Mouse (Mus musculus) midbrain, embryonic 11.5 days (tissue): ENCODE measurements around the gene Olfr78. TPM values are rescaled to one million over a fixed set of nuclear protein-coding genes. Genes with fewer than 3 reads are reported as not detected.

Experiments
- ATAC-seq: fragments of 200-750 bp; cut with Nextera tagmentation; 2 replicates; pipeline ENCODE4 v1.8.0; 2017; ENCODE audit warnings: moderate TSS enrichment, moderate library complexity; ENCODE audit not compliant: low FRiP score
- DNase-seq: peaks from one replicate; pipeline ENCODE4 v3.0.0; 2015; ENCODE audit warnings: low spot score; ENCODE audit errors: missing footprints
- H3K27ac ChIP-seq: fragments of 300-500 bp; sonication (generic); 2 replicates; pipeline ENCODE4 v1.5.1; 2014; ENCODE audit warnings: low read depth, low read length
- H3K27me3 ChIP-seq: fragments of 300-500 bp; sonication (generic); 2 replicates; pipeline ENCODE4 v1.6.1; 2014; ENCODE audit warnings: mild to moderate bottlenecking, low read length, moderate library complexity, mixed read lengths; ENCODE audit not compliant: control insufficient read depth, insufficient read depth
- H3K36me3 ChIP-seq: fragments of 300-500 bp; sonication (generic); 2 replicates; pipeline ENCODE4 v1.6.1; 2014; ENCODE audit warnings: mild to moderate bottlenecking, low read length, moderate library complexity, mixed read lengths; ENCODE audit not compliant: control insufficient read depth, insufficient read depth
- H3K4me1 ChIP-seq: fragments of 300-500 bp; sonication (generic); 2 replicates; pipeline ENCODE4 v1.6.1; 2014; ENCODE audit warnings: low read length; ENCODE audit not compliant: control insufficient read depth, insufficient read depth
- H3K4me2 ChIP-seq: fragments of 300-500 bp; sonication (generic); 2 replicates; pipeline ENCODE4 v1.6.1; 2014; ENCODE audit warnings: mild to moderate bottlenecking, moderate library complexity
- H3K4me3 ChIP-seq: fragments of 300-500 bp; sonication (generic); 2 replicates; pipeline ENCODE4 v1.5.1; 2014; ENCODE audit warnings: low read depth, low read length
- H3K9ac ChIP-seq: fragments of 300-500 bp; sonication (generic); 2 replicates; pipeline ENCODE4 v1.6.1; 2014; ENCODE audit warnings: low read length
- H3K9me3 ChIP-seq: fragments of 300-500 bp; sonication (generic); 2 replicates; pipeline ENCODE4 v1.6.1; 2016; ENCODE audit warnings: low read length; ENCODE audit not compliant: control insufficient read depth
- WGBS: fragments of 180-500 bp; shearing (Covaris S2); extraction: QIAGEN DNeasy Blood & Tissue Kit; methylation state at CpG from one replicate; pipeline ENCODE4 v1.1.7; 2014; 5-methylcytosine and 5-hydroxymethylcytosine counted together
- polyA plus RNA-seq: library from polyadenylated mRNA; unstranded; fragments of >200 nt; fragmentation: Nextera tagmentation; extraction: Ambion mirVana; gene quantifications from 2 replicates; pipeline ENCODE4 v1.2.1, GENCODE M21; 2014

Gene Olfr78
- polyA plus RNA-seq, 1 experiment from 2014 or later: not detected

GRCm38 (mm10) chr7:102698461-102698860, 60.8 kb downstream of the Olfr78 start:
- Histone ChIP-seq H3K4me3 (no peak overlapping the region), H3K9ac (no peak overlapping the region), H3K9me3 (no peaks in the 10 kb centered on the region), H3K4me2 (no peak overlapping the region), H3K27ac (no peak overlapping the region), H3K36me3 (no peaks in the 10 kb centered on the region), H3K27me3 (no peaks in the 10 kb centered on the region), H3K4me1 (no peaks in the 10 kb centered on the region)
- ATAC-seq (no peak), DNase-seq (no peak)
- WGBS: 88% methylated on average over 7 of the region's 7 CpGs

GRCm38 (mm10) chr7:102695358-102696125, 63.7 kb downstream of the Olfr78 start, which contains the start of gene Olfr557:
Olfr557 (plus strand) TSS chr7:102695910.
- H3K27ac ChIP-seq: no peak within 1 kb of the TSS
- no peaks in the 10 kb centered on the region for H3K9me3 ChIP-seq
- no peaks in the 10 kb centered on the region for H3K4me1 ChIP-seq
- 0 out of 2 replicates have a peak, but pooled peaks have one; percentile 33 for ATAC-seq
- H3K4me3 ChIP-seq: no peak within 1 kb of the TSS
- peak; percentile 85 for DNase-seq
- WGBS: 82% methylated on average over 5 of the region's 5 CpGs
- H3K4me2 ChIP-seq: no peak within 1 kb of the TSS
- no peaks in the 10 kb centered on the region for H3K27me3 ChIP-seq
- H3K9ac ChIP-seq: no peak within 1 kb of the TSS
- no peaks in the 10 kb centered on the region for H3K36me3 ChIP-seq

Other genes with a start within 250 kb of the Olfr78 start
- not detected in 2 replicates for gene Olfr547, start 224.7 kb downstream of the Olfr78 start, polyA plus RNA-seq
- gene Olfr548-ps1, start 218.6 kb downstream of the Olfr78 start, polyA plus RNA-seq: not detected in 2 replicates
- gene Olfr549, start 209.6 kb downstream of the Olfr78 start, polyA plus RNA-seq: not detected in 2 replicates
- 0.42 and 0.44 TPM in 2 replicates for gene Trim21, start 194.0 kb downstream of the Olfr78 start, polyA plus RNA-seq
- not detected in 2 replicates for gene Olfr550, start 188.0 kb downstream of the Olfr78 start, polyA plus RNA-seq
- gene Olfr551, start 167.6 kb downstream of the Olfr78 start, polyA plus RNA-seq: not detected in 2 replicates
- not detected in 2 replicates for gene Olfr552, start 161.7 kb downstream of the Olfr78 start, polyA plus RNA-seq
- gene Olfr553, start 141.3 kb downstream of the Olfr78 start, polyA plus RNA-seq: not detected in 2 replicates
- gene Olfr554, start 121.0 kb downstream of the Olfr78 start, polyA plus RNA-seq: not detected in 2 replicates
- not detected in 2 replicates for gene Olfr555, start 100.6 kb downstream of the Olfr78 start, polyA plus RNA-seq
- not detected in 2 replicates for gene Olfr556, start 94.6 kb downstream of the Olfr78 start, polyA plus RNA-seq
- gene Trim68, start 72.1 kb downstream of the Olfr78 start, polyA plus RNA-seq: 9.5 and 10.8 TPM in 2 replicates
- gene Olfr557, start 63.6 kb downstream of the Olfr78 start, polyA plus RNA-seq: not detected in 2 replicates
- gene Olfr558, start 57.3 kb downstream of the Olfr78 start, polyA plus RNA-seq: not detected in 2 replicates
- not detected in 2 replicates for gene Olfr33, start 40.4 kb downstream of the Olfr78 start, polyA plus RNA-seq
- gene Olfr559, start 32.0 kb downstream of the Olfr78 start, polyA plus RNA-seq: not detected in 2 replicates
- gene Olfr560, start 105 bp downstream of the Olfr78 start, polyA plus RNA-seq: not detected in 2 replicates
- not detected in 2 replicates for gene Olfr561, start 11.8 kb upstream of the Olfr78 start, polyA plus RNA-seq
- not detected in 2 replicates for gene Olfr564, start 44.0 kb upstream of the Olfr78 start, polyA plus RNA-seq
- gene Olfr566, start 99.3 kb upstream of the Olfr78 start, polyA plus RNA-seq: not detected in 2 replicates
- not detected in 2 replicates for gene Olfr568, start 117.7 kb upstream of the Olfr78 start, polyA plus RNA-seq
- not detected in 2 replicates for gene Olfr569, start 131.4 kb upstream of the Olfr78 start, polyA plus RNA-seq
- not detected in 2 replicates for gene Olfr570, start 135.1 kb upstream of the Olfr78 start, polyA plus RNA-seq
- gene Olfr571, start 158.1 kb upstream of the Olfr78 start, polyA plus RNA-seq: 0.11 TPM in 1 of 2 replicates, not detected in the other
- gene Olfr572, start 164.9 kb upstream of the Olfr78 start, polyA plus RNA-seq: not detected in 2 replicates
- gene Olfr573-ps1, start 183.1 kb upstream of the Olfr78 start, polyA plus RNA-seq: not detected in 2 replicates
- not detected in 2 replicates for gene Olfr574, start 189.0 kb upstream of the Olfr78 start, polyA plus RNA-seq
- gene Olfr575, start 199.3 kb upstream of the Olfr78 start, polyA plus RNA-seq: not detected in 2 replicates
- gene Olfr576, start 203.2 kb upstream of the Olfr78 start, polyA plus RNA-seq: not detected in 2 replicates
- gene Olfr577, start 216.5 kb upstream of the Olfr78 start, polyA plus RNA-seq: not detected in 2 replicates
- gene Olfr578, start 229.9 kb upstream of the Olfr78 start, polyA plus RNA-seq: not detected in 2 replicates